Mouse (Mus musculus) inflammation-experienced regulatory T-cells, adult 6 months (primary cell): Measurements from ENCODE around the gene Rarb. TPM values are rescaled to one million over a fixed set of nuclear protein-coding genes. Genes with fewer than 3 reads are reported as not detected.
"Not testable (repeated sequence)": the region's sequence is repeated elsewhere in the genome, so short reads cannot be mapped to it uniquely, and the experiment has no call there.

Source experiments
- ATAC-seq: one replicate; pipeline ENCODE4 v1.8.0; 2017
- polyA plus RNA-seq, 3 experiments: library from polyadenylated mRNA; unstranded; fragments of 100-300 nt; shearing (Covaris generic); gene quantifications; one replicate each; pipeline ENCODE4 v1.2.1; 2017

The Rarb gene
- not detected for polyA plus RNA-seq

GRCm38 (mm10) chr14:16818602-16819250 is at the start of gene Rarb:
Rarb (minus strand) TSS chr14:16819156.
- ATAC-seq = no peak

GRCm38 (mm10) chr14:16842036-16842435 is 23.1 kb upstream of the Rarb start:
- ATAC-seq = no peak

- ATAC-seq = no peak
Observed at GRCm38 (mm10) chr14:16841597-16841989, 22.6 kb upstream of the Rarb start.

GRCm38 (mm10) chr14:16840951-16841596 is 22.1 kb upstream of the Rarb start:
- ATAC-seq = no peak

GRCm38 (mm10) chr14:16840135-16840534 is 21.2 kb upstream of the Rarb start:
- ATAC-seq = no peak

GRCm38 (mm10) chr14:16815096-16815741 is 3.7 kb downstream of the Rarb start:
- ATAC-seq = no peak

GRCm38 (mm10) chr14:16806155-16806554 is 12.8 kb downstream of the Rarb start:
- no peak for ATAC-seq

GRCm38 (mm10) chr14:16790161-16790560 is 28.8 kb downstream of the Rarb start:
- no peak for ATAC-seq

GRCm38 (mm10) chr14:16781942-16782541 is 36.9 kb downstream of the Rarb start:
- no peak for ATAC-seq

- ATAC-seq = no peak
Observed at GRCm38 (mm10) chr14:16776723-16777381, 42.1 kb downstream of the Rarb start.

GRCm38 (mm10) chr14:16772927-16773326 is 46.0 kb downstream of the Rarb start:
- no peak for ATAC-seq

- no peak for ATAC-seq
Observed at GRCm38 (mm10) chr14:16765891-16766290, 53.1 kb downstream of the Rarb start.

- ATAC-seq = no peak
Observed at GRCm38 (mm10) chr14:16762773-16763172, 56.2 kb downstream of the Rarb start.

GRCm38 (mm10) chr14:16758773-16759434 is 60.1 kb downstream of the Rarb start:
- no peak for ATAC-seq

- not testable (repeated sequence) for ATAC-seq
Observed at GRCm38 (mm10) chr14:16755601-16756000, 63.4 kb downstream of the Rarb start.

GRCm38 (mm10) chr14:16752648-16753047 is 66.3 kb downstream of the Rarb start:
- ATAC-seq = no peak

- no peak for ATAC-seq
Observed at GRCm38 (mm10) chr14:16746982-16747578, 71.9 kb downstream of the Rarb start.

- no peak for ATAC-seq
Observed at GRCm38 (mm10) chr14:16740982-16741739, 77.8 kb downstream of the Rarb start.

GRCm38 (mm10) chr14:16738538-16738937 is 80.4 kb downstream of the Rarb start:
- no peak for ATAC-seq

GRCm38 (mm10) chr14:16737781-16738180 is 81.2 kb downstream of the Rarb start:
- no peak for ATAC-seq
